Mouse (Mus musculus) forebrain, postnatal 0 days (tissue): ENCODE measurements around the gene Myo10. TPM values are rescaled to one million over a fixed set of nuclear protein-coding genes. Genes with fewer than 3 reads are reported as not detected.

ENCODE experiments used
- ATAC-seq: fragments of 200-750 bp; cut with Nextera tagmentation; 2 replicates; pipeline ENCODE4 v1.8.0; 2017; ENCODE audit warnings: mild to moderate bottlenecking, moderate library complexity
- DNase-seq: peaks from one replicate; pipeline ENCODE4 v3.0.0-alpha.2; 2015
- H3K27ac ChIP-seq: fragments of 300-500 bp; sonication (generic); 2 replicates; pipeline ENCODE4 v1.5.1; 2014; ENCODE audit warnings: low read depth, mild to moderate bottlenecking, antibody characterized with exemption, low read length, moderate library complexity, mixed read lengths
- H3K27me3 ChIP-seq: fragments of 300-500 bp; sonication (generic); 2 replicates; pipeline ENCODE4 v1.6.1; 2014; ENCODE audit warnings: mild to moderate bottlenecking, low read length, mixed read lengths; ENCODE audit not compliant: insufficient read depth
- H3K36me3 ChIP-seq: fragments of 300-500 bp; sonication (generic); 2 replicates; pipeline ENCODE4 v1.6.1; 2014; ENCODE audit warnings: mild to moderate bottlenecking, moderate library complexity; ENCODE audit not compliant: insufficient read depth
- H3K4me1 ChIP-seq: fragments of 300-500 bp; sonication (generic); 2 replicates; pipeline ENCODE4 v1.6.1; 2014; ENCODE audit warnings: antibody characterized with exemption; ENCODE audit not compliant: insufficient read depth
- H3K4me2 ChIP-seq: fragments of 300-500 bp; sonication (generic); 2 replicates; pipeline ENCODE4 v1.6.1; 2014; ENCODE audit warnings: low read depth, mild to moderate bottlenecking, moderate library complexity
- H3K4me3 ChIP-seq: fragments of 300-500 bp; sonication (generic); 2 replicates; pipeline ENCODE4 v1.5.1; 2014; ENCODE audit warnings: low read depth, low read length, mixed read lengths
- H3K9ac ChIP-seq: fragments of 300-500 bp; sonication (generic); 2 replicates; pipeline ENCODE4 v1.6.1; 2014; ENCODE audit warnings: mild to moderate bottlenecking
- H3K9me3 ChIP-seq: fragments of 300-500 bp; sonication (generic); 2 replicates; pipeline ENCODE4 v1.6.1; 2016; ENCODE audit warnings: low read length
- CTCF ChIP-seq: sonication (generic); IDR thresholded peaks from 2 replicates; pipeline ENCODE4 v1.5.1; 2016; ENCODE audit warnings: antibody characterized with exemption, control low read depth, low read depth
- WGBS: fragments of 180-500 bp; shearing (Covaris S2); extraction: QIAGEN DNeasy Blood & Tissue Kit; methylation state at CpG from one replicate; pipeline ENCODE4 v1.1.7; 2014; 5-methylcytosine and 5-hydroxymethylcytosine counted together
- polyA plus RNA-seq: library from polyadenylated mRNA; unstranded; fragments of >200 nt; fragmentation: Nextera tagmentation; extraction: Ambion mirVana; gene quantifications from 2 replicates; pipeline ENCODE4 v1.2.1, GENCODE M21; 2015
- total RNA-seq: library from RNA; depleted of rRNA; stranded (reverse); fragments of >200 nt; gene quantifications from 2 replicates; pipeline ENCODE4 v1.2.3, GENCODE M21; 2014

Gene Myo10
- total and polyA plus RNA-seq, 2 experiments from 2014 or later = 22.3 to 24.2 TPM

DNA sequence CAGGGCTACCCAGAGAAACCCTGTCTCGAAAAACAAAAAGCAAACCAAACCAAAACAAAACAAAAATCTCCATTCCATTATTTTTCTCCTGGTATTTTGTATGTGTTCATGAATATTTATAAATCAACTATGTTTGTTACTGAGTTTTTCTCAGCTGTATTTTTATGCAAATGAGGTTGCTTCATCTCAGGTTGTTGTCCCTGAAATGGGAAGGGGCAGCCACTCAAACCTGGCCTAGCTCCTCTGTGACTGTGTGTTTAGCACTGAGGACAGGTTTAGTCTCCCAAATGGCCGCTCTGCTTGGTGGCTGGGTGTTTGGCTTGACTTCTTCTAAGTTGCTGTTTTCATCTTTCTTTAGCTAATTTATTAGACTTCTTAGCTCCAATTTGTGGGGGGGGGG lies 138.7 kb downstream of the Myo10 start:
- WGBS = 16% methylated on average over 2 of the region's 2 CpGs
- H3K4me3 ChIP-seq = no peak overlapping the region

DNA sequence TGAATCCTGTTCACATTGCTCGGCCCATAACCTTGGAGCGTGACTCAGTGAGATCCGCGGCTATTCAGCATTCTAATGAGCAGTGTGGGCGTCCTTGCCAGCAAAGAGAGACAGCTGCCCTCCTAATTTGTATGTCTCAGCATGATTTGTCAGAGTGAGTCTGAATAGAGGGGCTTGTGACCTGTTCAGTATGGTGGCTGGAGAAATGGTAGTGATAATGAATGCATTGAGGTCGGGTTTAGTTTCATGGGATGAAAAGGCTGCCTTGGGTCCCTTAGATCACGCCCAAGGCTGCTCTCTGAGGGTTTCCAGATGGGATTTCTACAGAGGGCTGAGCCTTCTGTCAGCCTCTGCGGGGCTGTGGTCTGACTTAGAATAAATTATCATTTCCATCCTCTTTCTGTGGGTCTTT lies 139.5 kb downstream of the Myo10 start:
- Histone ChIP-seq H3K27ac (peak overlapping the region; percentile 70), H3K4me2 (peak overlapping the region; percentile 33), H3K9me3 (no peaks in the 10 kb centered on the region), H3K9ac (0 out of 2 replicates have a peak overlapping the region, but pooled peaks have one; percentile 14), H3K4me3 (no peak overlapping the region), H3K4me1 (peaks cover 38% of the 10 kb centered on the region), H3K27me3 (no peaks in the 10 kb centered on the region), H3K36me3 (no peaks in the 10 kb centered on the region)
- WGBS = 10% methylated on average over 8 of the region's 8 CpGs
- ATAC-seq (peak; percentile 70), DNase-seq (peak; percentile 78)
- TF ChIP-seq CTCF = no peak

More for the DNA sequence above, 138.7 kb downstream of the Myo10 start:
- Histone ChIP-seq H3K27ac (peak overlapping the region; percentile 70), H3K27me3 (no peaks in the 10 kb centered on the region), H3K9me3 (no peaks in the 10 kb centered on the region), H3K9ac (0 out of 2 replicates have a peak overlapping the region, but pooled peaks have one; percentile 14), H3K36me3 (no peaks in the 10 kb centered on the region), H3K4me1 (peaks cover 38% of the 10 kb centered on the region), H3K4me2 (peak overlapping the region; percentile 33)
- DNase-seq = no peak
- no peak for ATAC-seq
- TF ChIP-seq CTCF = no peak

DNA sequence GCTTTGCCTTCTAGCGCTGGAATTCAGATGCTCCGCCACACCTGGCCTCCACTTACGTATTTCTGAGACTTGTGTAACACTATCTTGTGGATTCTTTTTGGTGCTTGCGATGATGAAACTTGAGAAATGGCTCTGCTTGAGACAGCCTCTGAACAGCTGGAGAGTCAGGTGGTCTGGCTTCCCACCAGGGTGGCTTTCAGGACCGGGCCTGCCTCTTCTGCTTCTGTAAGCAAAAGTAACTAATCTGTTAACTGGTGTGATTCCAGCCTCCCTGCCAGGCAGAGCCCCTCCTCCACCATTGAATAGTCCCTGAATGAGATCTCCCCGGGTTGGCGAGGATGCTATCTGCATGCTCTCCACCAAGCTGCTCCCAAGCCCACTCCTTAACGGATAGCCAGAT lies 140.0 kb downstream of the Myo10 start:
- H3K4me2 ChIP-seq = peak overlapping the region; percentile 33
- H3K9me3 ChIP-seq = no peaks in the 10 kb centered on the region
- peak; percentile 68 for ATAC-seq
- no peak overlapping the region for H3K4me3 ChIP-seq
- DNase-seq = peak; percentile 74
- peaks cover 38% of the 10 kb centered on the region for H3K4me1 ChIP-seq
- no peaks in the 10 kb centered on the region for H3K36me3 ChIP-seq
- H3K27ac ChIP-seq = peak overlapping the region; percentile 70
- H3K9ac ChIP-seq = 0 out of 2 replicates have a peak overlapping the region, but pooled peaks have one; percentile 14
- whole genome bisulfite sequencing = 15% methylated on average over 8 of the region's 8 CpGs
- H3K27me3 ChIP-seq = no peaks in the 10 kb centered on the region
- TF ChIP-seq CTCF = no peak

DNA sequence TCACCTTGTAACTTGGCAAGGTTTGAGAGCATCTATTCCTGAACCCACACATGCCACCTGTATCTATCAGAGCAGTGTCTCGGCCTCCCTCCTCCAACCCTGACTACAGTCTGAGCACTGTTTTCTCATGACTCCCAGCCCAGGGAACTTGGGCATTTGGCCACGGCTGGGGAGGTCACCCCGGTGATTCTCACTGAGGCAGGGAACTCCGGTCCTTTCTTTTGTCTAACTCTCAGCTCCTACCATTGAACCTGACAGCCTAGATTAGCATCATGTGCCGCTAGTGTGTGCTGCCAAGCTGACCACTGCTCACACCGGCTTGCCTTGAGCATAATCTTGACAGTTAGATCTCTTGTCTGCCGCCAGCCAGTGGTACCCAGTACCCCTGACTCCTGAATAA lies 140.8 kb downstream of the Myo10 start:
- Histone ChIP-seq H3K9ac (no peak overlapping the region), H3K4me1 (peaks cover 38% of the 10 kb centered on the region), H3K27me3 (no peaks in the 10 kb centered on the region), H3K4me2 (peak overlapping the region; percentile 9), H3K27ac (peak overlapping the region; percentile 55), H3K4me3 (no peak overlapping the region), H3K9me3 (no peaks in the 10 kb centered on the region), H3K36me3 (no peaks in the 10 kb centered on the region)
- DNase-seq = no peak
- ATAC-seq = no peak
- 15% methylated on average over 7 of the region's 7 CpGs for WGBS
- TF ChIP-seq CTCF = no peak

DNA sequence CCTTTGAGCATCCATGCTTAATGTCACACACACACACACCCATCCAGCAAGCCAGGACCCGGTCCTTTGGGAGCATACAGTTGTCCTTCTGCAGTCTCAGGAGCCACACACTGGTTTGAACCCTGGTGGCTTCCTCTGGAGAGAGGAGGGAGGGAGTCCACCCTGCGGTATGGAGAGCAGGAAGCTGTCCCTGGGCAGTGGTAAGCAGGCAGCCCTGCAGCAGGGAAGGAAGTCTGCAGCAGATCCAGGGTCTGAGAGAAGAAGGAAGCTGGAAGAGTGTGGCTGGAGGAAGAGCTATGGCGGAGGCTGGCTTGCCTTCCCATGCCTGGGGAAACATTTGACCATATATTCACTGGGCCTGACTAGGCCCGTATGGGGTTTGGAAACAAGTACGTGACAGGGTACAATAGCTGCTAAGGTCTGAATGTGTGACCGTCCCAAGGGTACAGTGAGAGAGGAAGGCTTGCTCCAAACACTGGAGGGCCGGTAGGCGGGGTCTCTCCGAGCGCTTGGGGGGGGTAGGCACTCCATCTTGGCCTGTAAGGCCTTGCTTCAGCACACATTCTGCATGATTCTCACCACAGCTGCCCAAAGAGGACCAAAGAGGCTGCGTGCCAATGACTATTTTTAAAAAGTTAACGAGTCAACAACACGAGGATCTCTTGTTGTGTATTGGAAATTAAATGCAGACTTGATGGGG lies 142.5 kb downstream of the Myo10 start:
- H3K36me3 ChIP-seq = no peaks in the 10 kb centered on the region
- H3K27me3 ChIP-seq = no peaks in the 10 kb centered on the region
- H3K4me2 ChIP-seq = no peak overlapping the region
- DNase-seq (no peak), ATAC-seq (no peak)
- no peak overlapping the region for H3K4me3 ChIP-seq
- TF ChIP-seq CTCF = no peak
- 44% methylated on average over 13 of the region's 13 CpGs for WGBS
- no peak overlapping the region; the same call in 1 of the 2 replicates for H3K9ac ChIP-seq
- H3K4me1 ChIP-seq = peaks cover 29% of the 10 kb centered on the region
- H3K27ac ChIP-seq = no peak overlapping the region
- H3K9me3 ChIP-seq = no peaks in the 10 kb centered on the region

DNA sequence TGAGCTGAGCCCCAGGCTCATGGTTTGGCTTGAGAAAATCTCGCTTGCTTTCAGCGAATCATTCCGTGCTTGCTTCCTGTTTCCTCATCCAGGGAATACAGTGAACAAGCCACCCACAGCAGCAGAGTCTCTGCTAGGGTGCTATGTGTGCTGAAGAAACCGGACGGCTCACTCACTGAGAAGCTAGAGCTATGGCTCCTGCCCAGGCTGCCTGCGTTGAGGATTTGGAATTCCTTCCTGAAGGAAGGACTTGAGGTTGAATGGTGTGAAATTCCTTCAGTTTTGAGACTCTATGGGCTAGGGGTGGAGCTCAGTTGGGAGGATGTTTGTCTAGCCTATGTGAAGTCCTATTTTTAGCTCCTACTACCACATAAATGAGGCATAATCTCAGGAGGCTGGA lies 145.5 kb downstream of the Myo10 start:
- TF ChIP-seq CTCF = no peak
- DNase-seq = no peak
- Histone ChIP-seq H3K36me3 (no peaks in the 10 kb centered on the region), H3K9ac (no peak overlapping the region), H3K9me3 (no peaks in the 10 kb centered on the region), H3K27ac (no peak overlapping the region), H3K4me1 (peaks cover 10% of the 10 kb centered on the region), H3K4me2 (no peak overlapping the region), H3K27me3 (no peaks in the 10 kb centered on the region), H3K4me3 (no peak overlapping the region)
- ATAC-seq = peak; percentile 25; the same call in 1 of the 2 replicates
- 46% methylated on average over 6 of the region's 6 CpGs for WGBS

DNA sequence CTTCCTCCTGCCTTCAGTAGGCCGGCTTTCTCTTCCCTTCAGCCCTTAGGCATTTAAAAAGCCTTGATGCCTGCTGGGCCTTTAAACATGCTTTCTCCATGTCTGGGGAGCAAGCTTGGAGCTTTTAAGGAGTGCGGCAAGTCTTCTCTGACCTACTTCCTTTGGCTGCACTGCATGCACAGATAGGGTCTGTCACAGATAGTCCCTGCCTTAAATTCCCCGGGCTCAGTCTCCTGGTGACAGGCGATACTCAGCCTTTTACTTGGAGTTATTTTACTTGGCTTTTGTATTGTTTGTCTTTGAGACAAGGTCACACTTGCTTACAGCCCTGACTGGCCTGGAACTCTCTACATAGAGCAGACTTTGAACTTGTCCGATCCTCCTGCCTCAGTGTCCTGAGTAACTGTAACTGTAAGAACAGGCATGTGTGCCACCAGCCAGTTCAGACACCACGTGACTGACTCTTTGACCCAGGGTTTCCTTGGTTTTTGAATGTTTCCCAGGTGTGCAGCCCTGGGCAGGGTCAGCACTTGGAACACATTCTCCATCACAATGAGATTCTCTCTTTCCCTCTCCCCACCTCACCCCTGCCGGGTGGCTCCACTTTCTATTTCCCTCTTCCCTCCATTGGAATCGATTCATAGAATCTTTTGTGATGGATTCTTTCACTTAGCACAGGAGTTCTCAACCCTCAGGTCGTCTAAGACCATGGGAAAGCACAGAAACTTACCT lies 147.4 kb downstream of the Myo10 start:
- no peaks in the 10 kb centered on the region for H3K9me3 ChIP-seq
- no peak for TF ChIP-seq CTCF

More for the DNA sequence above, 147.4 kb downstream of the Myo10 start:
- H3K27me3 ChIP-seq = no peaks in the 10 kb centered on the region
- H3K9ac ChIP-seq = no peak overlapping the region
- no peak overlapping the region for H3K4me2 ChIP-seq
- no peak overlapping the region for H3K27ac ChIP-seq
- peaks cover 4% of the 10 kb centered on the region for H3K4me1 ChIP-seq
- no peaks in the 10 kb centered on the region for H3K36me3 ChIP-seq
- no peak overlapping the region for H3K4me3 ChIP-seq
- ATAC-seq (no peak), DNase-seq (no peak)
- 53% methylated on average over 9 of the region's 9 CpGs for WGBS
